15 mouse cellular contexts compared by ENCODE assay signal in the genomic region with DNA sequence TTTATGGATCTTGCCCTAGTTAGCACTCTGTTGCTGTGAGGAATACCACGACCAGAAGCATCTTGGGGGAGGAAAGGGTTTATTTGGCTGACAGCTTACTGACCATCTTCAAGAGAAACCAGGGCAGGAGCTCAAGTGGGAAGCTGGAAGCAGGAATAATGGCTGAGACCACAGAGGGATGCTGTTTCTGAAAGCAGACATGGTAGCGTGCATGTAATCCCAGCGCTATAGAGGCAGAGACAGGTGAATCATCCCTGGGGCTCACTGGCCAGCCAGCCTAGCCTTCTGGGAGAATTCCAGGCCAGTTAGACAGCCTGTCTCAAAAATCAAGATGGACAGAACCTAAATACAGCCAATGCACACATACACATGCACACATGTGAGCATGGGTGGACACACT.
"Had no signal": no experiment of that assay in that cellular context is flagged by ENCODE, and none has a peak within 500 bp of the region (broad histone marks: within the 10 kb centered on the region; RNA-seq: fewer than 3 reads in every experiment).

No protein-coding gene starts in this region.

- H3K36me3 ChIP-seq: neural tube, embryonic 15.5 days; stomach, embryonic 15.5 days had no signal

- H3K27ac ChIP-seq: neural tube, embryonic 15.5 days; stomach, embryonic 15.5 days; stomach, postnatal 0 days had no signal

- DNase-seq: retina, postnatal 1 day; right cerebral cortex, adult 18-20 months; right cerebral cortex, postnatal 14 days; right cerebral cortex, postnatal 25 days; right cerebral cortex, postnatal 4 days; spleen, adult 18-20 months; thymus, adult 18-20 months; thymus, adult 2 months; thymus, postnatal 14 days; thymus, postnatal 25 days; thymus, postnatal 36 days; thymus, postnatal 4 days had no signal

- H3K4me2 ChIP-seq: neural tube, embryonic 15.5 days; stomach, embryonic 15.5 days had no signal

- H3K9ac ChIP-seq: neural tube, embryonic 15.5 days; stomach, embryonic 15.5 days had no signal

- H3K27me3 ChIP-seq: neural tube, embryonic 15.5 days; stomach, embryonic 15.5 days had no signal

- H3K4me1 ChIP-seq: neural tube, embryonic 15.5 days; stomach, embryonic 15.5 days had no signal

- H3K9me3 ChIP-seq: neural tube, embryonic 15.5 days; stomach, embryonic 15.5 days had no signal

- H3K4me3 ChIP-seq: neural tube, embryonic 15.5 days; stomach, embryonic 15.5 days had no signal
